Mouse (Mus musculus): ENCODE data around the gene Cacna1c. TPM values are rescaled to one million over a fixed set of nuclear protein-coding genes. Genes with fewer than 3 reads are reported as not detected.

The Cacna1c gene
- polyA plus RNA-seq, 1 experiment from 2014 or later = 4.8 TPM

GRCm38 (mm10) chr6:118739344-118739743 is 456.9 kb downstream of the Cacna1c start:
- WGBS = 77% methylated on average over 4 of the region's 4 CpGs
- Histone ChIP-seq H3K4me3 (ENCODE audit: low read depth, low read length) (no peak overlapping the region), H3K27ac (ENCODE audit: low read length) (no peak overlapping the region), H3K4me2 (replicated peaks; ENCODE audit: low read depth, low read length) (no peak overlapping the region), H3K9me3 (ENCODE audit: low read length) (no peaks in the 10 kb centered on the region), H3K4me1 (ENCODE audit: insufficient read depth, low read depth, low read length) (no peaks in the 10 kb centered on the region), H3K27me3 (replicated peaks; ENCODE audit: insufficient read depth, low read length) (no peaks in the 10 kb centered on the region), H3K36me3 (ENCODE audit: insufficient read depth, low read length) (no peaks in the 10 kb centered on the region), H3K9ac (replicated peaks; ENCODE audit: low read depth) (no peak overlapping the region)
- no peak for ATAC-seq
- TF ChIP-seq CTCF (IDR thresholded peaks at IDR 0.05) = no peak
- no peak for TF ChIP-seq EP300 (IDR thresholded peaks at IDR 0.05)
- no peak for DNase-seq (ENCODE audit: low spot score)

DNA sequence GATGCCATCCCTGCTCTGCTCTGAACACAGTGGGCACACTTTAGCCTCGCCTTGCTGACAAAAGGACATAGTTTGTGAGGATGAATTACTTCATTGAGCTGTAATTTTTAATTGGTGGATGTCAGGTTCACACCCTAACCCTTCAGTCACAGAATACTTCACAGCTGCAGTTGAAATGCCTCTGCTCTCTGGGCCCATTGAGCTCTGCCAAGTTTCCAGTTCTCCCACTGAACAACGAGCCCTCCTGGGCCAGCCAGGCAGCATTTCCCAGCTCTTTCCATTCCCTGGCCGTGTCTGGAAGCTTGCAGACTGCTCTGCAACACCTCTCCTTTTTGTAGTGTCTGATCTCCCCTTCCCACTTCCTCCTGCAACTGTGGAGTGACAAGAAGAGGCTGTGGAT is 457.6 kb downstream of the Cacna1c start:
- Histone ChIP-seq H3K27me3 (replicated peaks; ENCODE audit: insufficient read depth, low read length) (no peaks in the 10 kb centered on the region), H3K4me1 (ENCODE audit: insufficient read depth, low read depth, low read length) (no peaks in the 10 kb centered on the region), H3K4me3 (ENCODE audit: low read depth, low read length) (no peak overlapping the region), H3K9ac (replicated peaks; ENCODE audit: low read depth) (no peak overlapping the region), H3K4me2 (replicated peaks; ENCODE audit: low read depth, low read length) (no peak overlapping the region), H3K9me3 (ENCODE audit: low read length) (no peaks in the 10 kb centered on the region), H3K27ac (ENCODE audit: low read length) (no peak overlapping the region), H3K36me3 (ENCODE audit: insufficient read depth, low read length) (no peaks in the 10 kb centered on the region)
- TF ChIP-seq EP300 (IDR thresholded peaks at IDR 0.05) (no peak), CTCF (IDR thresholded peaks at IDR 0.05) (no peak)
- ATAC-seq = no peak
- no peak for DNase-seq (ENCODE audit: low spot score)
- WGBS = 46% methylated on average over 3 of the region's 3 CpGs

DNA sequence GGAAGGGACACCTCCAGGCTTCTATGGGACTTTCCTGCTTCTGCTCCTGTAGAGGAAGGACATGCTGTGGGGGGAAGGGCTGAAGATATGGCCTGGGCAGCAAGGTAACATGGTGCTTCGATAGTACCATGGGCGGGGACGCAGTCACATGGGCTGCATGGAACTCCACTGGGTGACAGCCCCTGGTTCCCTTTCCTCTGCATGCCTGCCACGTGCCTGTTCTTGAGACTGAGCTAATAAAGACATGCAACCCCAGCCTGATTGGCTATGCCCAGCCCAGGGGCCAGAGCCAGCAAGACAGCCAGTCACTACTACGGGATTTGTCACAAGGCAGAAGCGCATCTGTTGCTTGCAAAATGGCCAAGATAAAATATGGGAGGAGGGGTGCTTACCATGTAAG is 459.1 kb downstream of the Cacna1c start:
- Histone ChIP-seq H3K4me3 (ENCODE audit: low read depth, low read length) (no peak overlapping the region), H3K27ac (ENCODE audit: low read length) (no peak overlapping the region), H3K36me3 (ENCODE audit: insufficient read depth, low read length) (no peaks in the 10 kb centered on the region), H3K27me3 (replicated peaks; ENCODE audit: insufficient read depth, low read length) (no peaks in the 10 kb centered on the region), H3K9ac (replicated peaks; ENCODE audit: low read depth) (no peak overlapping the region), H3K4me2 (replicated peaks; ENCODE audit: low read depth, low read length) (no peak overlapping the region), H3K4me1 (ENCODE audit: insufficient read depth, low read depth, low read length) (no peaks in the 10 kb centered on the region), H3K9me3 (ENCODE audit: low read length) (no peaks in the 10 kb centered on the region)
- TF ChIP-seq CTCF (IDR thresholded peaks at IDR 0.05) (no peak), EP300 (IDR thresholded peaks at IDR 0.05) (no peak)
- ATAC-seq (0 out of 2 replicates have a peak, but pooled peaks have one; percentile 28), DNase-seq (ENCODE audit: low spot score) (no peak)
- 69% methylated on average over 6 of the region's 6 CpGs for WGBS

- Histone ChIP-seq H3K9me3 (ENCODE audit: low read length) (no peaks in the 10 kb centered on the region), H3K27me3 (replicated peaks; ENCODE audit: insufficient read depth, low read length) (no peaks in the 10 kb centered on the region), H3K36me3 (ENCODE audit: insufficient read depth, low read length) (no peaks in the 10 kb centered on the region), H3K9ac (replicated peaks; ENCODE audit: low read depth) (no peak overlapping the region), H3K4me1 (ENCODE audit: insufficient read depth, low read depth, low read length) (no peaks in the 10 kb centered on the region), H3K4me3 (ENCODE audit: low read depth, low read length) (no peak overlapping the region), H3K27ac (ENCODE audit: low read length) (no peak overlapping the region), H3K4me2 (replicated peaks; ENCODE audit: low read depth, low read length) (no peak overlapping the region)
- ATAC-seq = no peak
- WGBS = 53% methylated on average over 7 of the region's 7 CpGs
- no peak for TF ChIP-seq EP300 (IDR thresholded peaks at IDR 0.05)
- TF ChIP-seq CTCF (IDR thresholded peaks at IDR 0.05) = no peak
- no peak for DNase-seq (ENCODE audit: low spot score)
These were observed 459.7 kb downstream of the Cacna1c start for GRCm38 (mm10) chr6:118736491-118736890.

DNA sequence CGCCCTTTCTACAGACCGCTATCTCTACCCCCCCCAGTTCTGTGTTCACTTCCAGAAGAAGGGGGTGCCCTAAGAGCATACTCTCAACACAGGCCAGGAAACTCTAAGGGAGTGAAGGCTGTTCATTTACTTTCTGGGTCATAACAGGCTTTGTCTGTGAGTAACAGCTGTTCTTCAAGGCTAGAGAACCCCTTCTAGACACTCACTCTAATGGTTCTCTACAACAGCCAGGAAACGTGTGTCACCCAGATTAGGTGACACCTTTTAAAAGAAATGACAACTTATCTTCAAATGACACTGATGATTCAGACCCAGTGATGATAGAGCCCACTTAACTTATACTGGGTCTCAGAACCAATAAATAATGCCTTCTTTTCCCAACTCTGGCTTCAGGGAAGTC is 461.1 kb downstream of the Cacna1c start:
- H3K36me3 ChIP-seq (ENCODE audit: insufficient read depth, low read length) = no peaks in the 10 kb centered on the region
- no peaks in the 10 kb centered on the region for H3K9me3 ChIP-seq (ENCODE audit: low read length)
- no peak for TF ChIP-seq EP300 (IDR thresholded peaks at IDR 0.05)
- TF ChIP-seq CTCF (IDR thresholded peaks at IDR 0.05) = no peak
- no peaks in the 10 kb centered on the region for H3K4me1 ChIP-seq (ENCODE audit: insufficient read depth, low read depth, low read length)
- no peak overlapping the region for H3K9ac ChIP-seq (replicated peaks; ENCODE audit: low read depth)
- ATAC-seq = no peak
- H3K4me2 ChIP-seq (replicated peaks; ENCODE audit: low read depth, low read length) = no peak overlapping the region
- no peak for DNase-seq (ENCODE audit: low spot score)
- no peak overlapping the region for H3K4me3 ChIP-seq (ENCODE audit: low read depth, low read length)
- 76% methylated on average over 3 of the region's 3 CpGs for WGBS
- H3K27ac ChIP-seq (ENCODE audit: low read length) = no peak overlapping the region
- no peaks in the 10 kb centered on the region for H3K27me3 ChIP-seq (replicated peaks; ENCODE audit: insufficient read depth, low read length)

DNA sequence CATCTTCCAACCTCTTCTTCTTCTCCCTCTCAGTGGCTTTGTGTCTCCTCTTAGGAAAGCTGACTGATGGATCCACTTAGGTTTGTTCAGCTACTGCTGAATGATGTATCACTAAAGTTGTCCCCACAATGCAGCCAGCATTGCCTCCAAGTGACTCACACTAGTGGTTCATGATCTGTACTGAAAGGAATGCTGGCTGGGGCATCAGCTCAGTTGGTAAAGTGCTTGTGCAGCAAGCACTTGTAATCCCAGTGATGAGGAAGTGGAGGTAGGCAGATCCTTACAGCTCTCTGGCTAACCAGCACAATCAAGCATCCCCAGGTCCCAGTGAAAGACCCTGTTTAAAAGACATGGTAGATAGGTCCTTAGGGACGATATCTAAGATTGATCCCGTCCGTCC is 464.3 kb downstream of the Cacna1c start:
- no peak overlapping the region for H3K4me3 ChIP-seq (ENCODE audit: low read depth, low read length)
- no peaks in the 10 kb centered on the region for H3K9me3 ChIP-seq (ENCODE audit: low read length)
- H3K36me3 ChIP-seq (ENCODE audit: insufficient read depth, low read length) = peaks cover 4% of the 10 kb centered on the region; the same call in 1 of the 2 replicates
- ATAC-seq (peak; percentile 85), DNase-seq (ENCODE audit: low spot score) (peak; percentile 67)
- TF ChIP-seq CTCF (IDR thresholded peaks at IDR 0.05) = no peak
- TF ChIP-seq EP300 (IDR thresholded peaks at IDR 0.05) = peak; percentile 46; the same call in 1 of the 2 replicates
- H3K9ac ChIP-seq (replicated peaks; ENCODE audit: low read depth) = no peak overlapping the region
- no peak overlapping the region for H3K4me2 ChIP-seq (replicated peaks; ENCODE audit: low read depth, low read length)
- H3K4me1 ChIP-seq (ENCODE audit: insufficient read depth, low read depth, low read length) = no peaks in the 10 kb centered on the region
- H3K27ac ChIP-seq (ENCODE audit: low read length) = no peak overlapping the region
- no peaks in the 10 kb centered on the region for H3K27me3 ChIP-seq (replicated peaks; ENCODE audit: insufficient read depth, low read length)
- 57% methylated on average over 3 of the region's 3 CpGs for WGBS

DNA sequence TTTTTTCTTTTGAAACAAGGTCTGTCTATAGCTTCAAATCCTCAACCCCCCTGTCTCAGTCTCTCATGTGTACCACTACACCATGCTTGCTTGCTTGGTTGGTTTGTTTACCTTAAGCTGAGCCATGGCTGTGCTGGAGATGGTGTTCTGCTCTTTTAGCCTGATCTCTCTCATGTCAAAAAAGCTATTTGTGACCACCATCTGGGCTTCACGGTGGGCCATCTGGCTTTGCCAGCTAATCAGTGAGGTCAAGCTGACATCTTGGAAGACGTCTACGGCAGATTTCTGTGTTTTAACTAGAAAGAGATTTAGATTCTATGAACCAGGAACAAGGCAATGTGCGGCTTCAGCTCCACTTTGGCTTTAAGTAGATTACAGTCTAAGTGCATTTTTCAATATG is 471.3 kb downstream of the Cacna1c start:
- H3K27ac ChIP-seq (ENCODE audit: low read length) = no peak overlapping the region
- peaks cover 4% of the 10 kb centered on the region; the same call in 1 of the 2 replicates for H3K36me3 ChIP-seq (ENCODE audit: insufficient read depth, low read length)
- no peaks in the 10 kb centered on the region for H3K9me3 ChIP-seq (ENCODE audit: low read length)
- no peaks in the 10 kb centered on the region for H3K4me1 ChIP-seq (ENCODE audit: insufficient read depth, low read depth, low read length)
- DNase-seq (ENCODE audit: low spot score) (no peak), ATAC-seq (no peak)
- no peaks in the 10 kb centered on the region for H3K27me3 ChIP-seq (replicated peaks; ENCODE audit: insufficient read depth, low read length)
- no peak overlapping the region for H3K9ac ChIP-seq (replicated peaks; ENCODE audit: low read depth)
- no peak overlapping the region for H3K4me2 ChIP-seq (replicated peaks; ENCODE audit: low read depth, low read length)
- TF ChIP-seq EP300 (IDR thresholded peaks at IDR 0.05) = no peak
- TF ChIP-seq CTCF (IDR thresholded peaks at IDR 0.05) = no peak
- 61% methylated on average over 4 of the region's 4 CpGs for WGBS
- H3K4me3 ChIP-seq (ENCODE audit: low read depth, low read length) = no peak overlapping the region

Data from lung, postnatal 0 days (tissue).